Mouse (Mus musculus): Measurements from ENCODE around the gene Ndufc2.

- no peak for TF ChIP-seq CTCF (conservative IDR thresholded peaks at IDR 0.05; ENCODE audit: insufficient read depth, insufficient read length, low read depth, low read length)
- TF ChIP-seq POLR2A (IDR thresholded peaks at IDR 0.05; ENCODE audit: low read depth, low read length): no peak
These were observed 41.5 kb upstream of the Ndufc2 start for GRCm38 (mm10) chr7:97358347-97358746.
